Mouse (Mus musculus) liver, postnatal 0 days (tissue): ENCODE results near the gene Srp68.

ENCODE experiments used
- CTCF ChIP-seq: sonication (generic); IDR thresholded peaks from 2 replicates; pipeline ENCODE4 v1.5.1; 2016; ENCODE audit warnings: antibody characterized with exemption, low read depth
- EP300 ChIP-seq: IDR thresholded peaks from 2 replicates; pipeline ENCODE4 v1.6.1; 2016; ENCODE audit warnings: antibody characterized with exemption, low read depth, mild to moderate bottlenecking

- TF ChIP-seq CTCF, result no peak
- no peak for TF ChIP-seq EP300
These were observed 20.9 kb downstream of the Srp68 start for GRCm38 (mm10) chr11:116253076-116253600.
